Mouse (Mus musculus): ENCODE results near the gene 4930562C15Rik.

DNA sequence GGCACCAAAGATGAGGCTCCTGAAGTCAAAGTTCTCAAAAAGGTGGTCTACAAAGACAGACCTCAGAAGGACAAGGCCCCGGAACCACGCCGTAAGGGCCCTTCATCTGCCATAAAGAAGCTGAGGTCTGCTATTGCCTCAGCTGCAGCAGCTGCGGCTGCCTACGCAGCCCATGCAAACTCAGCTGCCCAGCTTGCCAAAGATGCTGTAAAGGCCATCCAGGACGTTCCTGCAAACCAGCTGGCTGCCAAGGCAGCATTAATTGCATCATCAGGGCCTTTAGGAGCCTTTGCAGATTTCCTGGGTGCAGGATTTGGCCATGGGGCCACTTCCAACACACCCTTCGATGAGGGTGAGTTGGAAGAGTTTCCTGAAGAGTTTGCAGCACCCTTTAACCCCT, 15.1 kb downstream of the 4930562C15Rik start:
- no peak for TF ChIP-seq CTCF (IDR thresholded peaks at IDR 0.05; ENCODE audit: low read depth, low read length)
- TF ChIP-seq POLR2A (IDR thresholded peaks at IDR 0.05; ENCODE audit: insufficient read depth, low read length), result no peak

Data from ES-Bruce4 (cell line).